Mouse (Mus musculus): Measurements from ENCODE around the gene Foxn4.

Gene Foxn4

GRCm38 (mm10) chr5:114279382-114280143 is 6.0 kb upstream of the Foxn4 start:
- no peak for DNase-seq (ENCODE audit: low spot score)

DNA sequence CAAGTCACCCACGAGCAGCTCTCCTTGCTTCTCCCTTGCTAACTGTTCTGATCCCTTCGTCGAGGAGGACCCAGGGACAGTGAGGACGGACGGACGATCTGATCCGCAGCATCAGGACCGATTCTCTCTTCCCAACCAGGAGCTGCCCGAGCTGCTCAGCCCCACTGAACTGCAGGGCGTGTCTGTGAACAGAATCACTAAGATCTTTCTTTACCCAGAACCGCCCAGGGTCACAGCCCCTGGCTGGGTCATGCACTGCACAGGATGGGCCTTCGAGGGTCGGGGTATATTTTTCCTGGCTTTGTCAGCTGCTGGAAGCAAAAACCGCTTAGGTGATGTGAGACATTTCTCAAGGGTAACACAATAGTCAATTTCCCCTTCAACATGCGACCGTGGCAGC is 2.4 kb upstream of the Foxn4 start:
- DNase-seq (ENCODE audit: low spot score), result no peak

DNA sequence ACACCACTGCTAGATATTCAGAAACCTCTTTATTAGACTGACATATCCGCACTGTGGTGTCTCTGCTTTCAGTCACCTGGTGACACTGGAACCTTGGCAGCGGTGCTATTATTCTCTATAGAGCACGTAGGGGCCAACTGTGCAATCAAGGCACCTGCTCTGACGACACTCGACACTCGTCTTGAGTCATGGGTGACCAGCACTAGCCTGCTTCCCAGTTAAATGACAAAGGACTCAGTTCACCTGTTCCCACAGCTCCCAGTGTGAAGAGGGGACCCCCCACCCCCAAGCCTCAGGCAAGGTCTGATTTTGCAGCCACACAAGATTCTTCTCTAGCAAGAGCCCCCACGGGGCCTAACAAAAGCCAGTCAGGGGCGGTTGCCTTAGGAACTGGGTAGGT is 1.7 kb upstream of the Foxn4 start:
- no peak for DNase-seq (ENCODE audit: low spot score)

DNA sequence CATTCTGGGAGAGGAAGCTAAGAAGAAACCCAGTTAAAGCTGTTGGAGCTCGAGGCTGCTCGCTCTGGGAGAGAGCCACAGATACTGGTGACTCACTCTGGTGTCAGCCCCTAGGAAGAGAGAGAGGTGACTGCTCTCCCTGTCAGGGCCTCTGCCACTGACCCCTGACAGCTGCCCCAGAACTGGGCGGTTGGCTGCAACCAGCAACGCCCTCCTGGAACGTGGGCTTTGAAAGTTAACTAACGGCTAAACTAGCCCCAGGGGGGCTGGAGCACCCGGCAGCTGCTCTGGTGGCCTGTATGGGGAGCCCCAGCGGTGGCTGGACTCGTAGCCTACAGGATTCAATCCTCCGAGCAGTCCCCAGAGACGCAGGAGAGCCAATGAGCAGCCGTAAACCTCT is 3.6 kb downstream of the Foxn4 start:
- no peak for DNase-seq (ENCODE audit: low spot score)

GRCm38 (mm10) chr5:114269499-114269898 is 4.1 kb downstream of the Foxn4 start:
- DNase-seq (ENCODE audit: low spot score), result no peak

DNA sequence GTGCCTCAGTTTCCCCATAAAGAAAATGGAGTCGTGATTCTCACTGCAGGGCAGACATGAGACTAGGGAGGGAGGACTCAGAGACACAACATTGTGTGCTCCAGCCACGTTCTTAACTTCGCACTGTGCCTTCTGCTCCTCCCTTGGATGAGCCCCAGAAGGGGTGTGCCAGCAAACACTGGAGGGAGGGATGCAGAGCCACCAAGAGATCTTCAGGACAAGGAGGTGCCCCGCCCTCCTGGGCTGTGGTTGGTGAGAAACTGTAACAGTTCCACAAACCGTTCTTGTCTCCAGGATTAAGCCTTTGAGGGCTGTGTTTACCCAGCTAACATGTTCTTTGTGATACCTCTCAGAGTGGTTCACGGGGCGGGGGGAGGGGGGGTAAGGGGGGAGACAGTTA is 5.0 kb downstream of the Foxn4 start:
- DNase-seq (ENCODE audit: low spot score), result no peak

GRCm38 (mm10) chr5:114264791-114265190 is 8.8 kb downstream of the Foxn4 start:
- no peak for DNase-seq (ENCODE audit: low spot score)

- DNase-seq (ENCODE audit: low spot score), result no peak
Measured at GRCm38 (mm10) chr5:114264030-114264459, 9.6 kb downstream of the Foxn4 start.

DNA sequence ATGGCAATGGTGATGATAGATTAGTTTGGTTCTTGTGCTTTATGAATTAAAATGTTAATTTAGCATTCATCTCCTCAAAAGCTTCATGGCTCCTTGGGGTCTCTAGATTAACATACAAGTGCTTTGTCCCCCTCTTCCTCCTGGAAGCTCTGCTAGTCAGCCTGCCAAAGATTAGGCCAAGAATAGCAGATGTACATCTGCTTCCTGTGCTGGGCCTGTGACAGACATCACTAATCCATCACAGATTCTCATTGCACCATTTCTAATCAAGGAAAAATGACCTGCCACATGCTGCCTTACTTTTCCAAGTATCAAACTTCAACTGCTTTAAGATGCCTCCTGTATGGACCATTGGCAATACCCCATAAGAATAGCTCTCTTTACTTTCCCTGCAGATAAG is 12.1 kb downstream of the Foxn4 start:
- no peak for DNase-seq (ENCODE audit: low spot score)

- DNase-seq (ENCODE audit: low spot score), result no peak
Measured at GRCm38 (mm10) chr5:114259495-114259894, 14.1 kb downstream of the Foxn4 start.

DNA sequence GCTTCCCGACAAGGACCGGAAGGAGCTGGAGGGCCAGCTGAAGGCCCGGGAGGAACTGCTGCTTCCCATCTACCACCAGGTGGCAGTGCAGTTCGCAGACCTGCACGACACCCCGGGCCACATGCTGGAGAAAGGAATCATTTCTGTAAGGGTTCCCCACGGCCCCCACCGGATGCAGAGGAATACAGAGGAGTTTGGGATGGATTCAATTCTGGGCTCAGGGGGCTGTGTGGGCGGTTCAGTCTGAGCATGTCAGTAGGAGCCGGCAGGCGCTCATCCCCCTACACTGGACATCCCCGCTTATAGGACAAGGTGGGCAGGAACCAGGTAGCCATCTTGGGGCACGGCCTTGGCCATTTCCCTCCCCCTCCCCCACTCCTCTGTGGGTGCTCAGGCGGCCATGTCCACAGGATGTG is 25.4 kb downstream of the Foxn4 start:
- peak; percentile 6 for DNase-seq (ENCODE audit: low spot score)

DNA sequence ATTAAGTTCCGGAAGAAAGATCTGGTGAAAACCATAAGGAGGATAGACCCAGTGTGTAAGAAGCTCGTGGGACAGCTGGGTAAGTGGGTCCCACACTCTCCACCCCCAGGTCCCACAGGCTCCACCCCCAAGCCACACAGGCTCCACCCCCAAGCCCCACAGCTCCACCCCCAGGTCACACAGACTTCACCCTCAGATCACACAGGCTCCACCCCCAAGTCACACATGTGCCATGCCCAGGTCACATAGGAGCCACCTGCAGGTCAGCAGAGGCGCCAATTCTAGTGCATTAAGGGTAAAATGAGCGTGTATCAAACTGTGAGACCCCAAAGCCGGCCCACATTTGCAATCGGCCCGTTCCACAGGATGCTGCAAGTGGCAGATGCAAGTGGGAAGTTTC is 27.1 kb downstream of the Foxn4 start:
- DNase-seq (ENCODE audit: low spot score), result no peak

- DNase-seq (ENCODE audit: low spot score), result no peak
Measured at GRCm38 (mm10) chr5:114239737-114240136, 33.9 kb downstream of the Foxn4 start.

DNA sequence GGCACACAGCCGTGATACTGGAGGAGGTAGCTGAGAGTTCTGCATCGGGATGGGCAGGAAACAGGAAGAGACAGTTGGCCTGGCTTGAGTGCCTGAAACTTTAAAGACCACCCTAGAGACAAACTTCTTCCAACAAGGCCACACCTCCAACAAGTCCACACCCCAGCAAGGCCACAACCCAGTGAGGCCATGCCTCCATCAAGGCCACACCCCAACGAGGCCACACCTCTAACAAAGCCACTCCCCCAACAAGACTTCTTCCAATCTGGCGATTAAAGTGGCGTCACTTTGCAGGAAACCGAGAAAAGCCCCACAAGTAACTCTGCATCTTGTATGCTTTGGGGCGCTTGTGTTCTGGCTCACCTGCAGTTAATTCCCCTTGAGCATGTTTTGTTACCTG is 34.7 kb downstream of the Foxn4 start:
- no peak for DNase-seq (ENCODE audit: low spot score)

DNA sequence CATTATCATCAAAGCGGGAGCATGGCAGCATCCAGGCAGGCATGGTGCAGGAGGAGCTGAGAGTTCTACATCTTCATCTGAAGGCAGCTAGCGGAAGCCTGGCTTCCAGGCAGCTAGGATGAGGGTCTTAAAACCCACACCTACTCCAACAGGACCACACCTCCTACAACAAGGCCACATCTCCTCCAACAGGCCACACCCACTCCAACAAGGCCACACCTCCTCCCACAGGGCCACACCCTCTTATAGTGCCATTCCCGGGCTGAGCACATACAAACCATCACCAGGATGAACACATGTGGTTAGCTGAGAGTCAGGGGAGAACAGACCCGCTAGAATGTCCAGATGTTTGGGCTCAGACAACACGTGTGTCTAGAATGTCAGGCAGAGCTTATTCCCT is 44.7 kb downstream of the Foxn4 start:
- DNase-seq (ENCODE audit: low spot score), result no peak

GRCm38 (mm10) chr5:114226051-114226450 is 47.6 kb downstream of the Foxn4 start:
- DNase-seq (ENCODE audit: low spot score), result no peak

DNA sequence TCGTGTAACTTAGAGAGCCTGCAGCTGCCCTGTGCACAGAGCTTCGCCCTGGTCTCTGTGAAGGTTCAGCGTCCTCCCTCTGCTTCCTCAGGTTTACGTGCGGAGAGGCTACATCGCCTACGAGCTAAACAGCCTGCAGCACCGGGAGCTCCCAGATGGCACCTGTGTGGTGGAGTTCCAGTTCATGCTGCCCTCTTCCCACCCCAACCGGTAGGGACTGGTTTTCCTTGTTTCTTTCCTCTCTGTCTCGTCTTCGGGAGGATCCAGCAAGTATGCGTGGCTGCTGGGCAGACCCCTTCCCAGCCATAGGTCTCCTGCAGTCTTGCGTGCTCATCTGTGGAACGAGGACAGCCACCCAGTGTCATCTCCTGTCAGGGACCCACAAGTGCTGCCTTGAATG is 54.8 kb downstream of the Foxn4 start:
- DNase-seq (ENCODE audit: low spot score), result no peak

DNA sequence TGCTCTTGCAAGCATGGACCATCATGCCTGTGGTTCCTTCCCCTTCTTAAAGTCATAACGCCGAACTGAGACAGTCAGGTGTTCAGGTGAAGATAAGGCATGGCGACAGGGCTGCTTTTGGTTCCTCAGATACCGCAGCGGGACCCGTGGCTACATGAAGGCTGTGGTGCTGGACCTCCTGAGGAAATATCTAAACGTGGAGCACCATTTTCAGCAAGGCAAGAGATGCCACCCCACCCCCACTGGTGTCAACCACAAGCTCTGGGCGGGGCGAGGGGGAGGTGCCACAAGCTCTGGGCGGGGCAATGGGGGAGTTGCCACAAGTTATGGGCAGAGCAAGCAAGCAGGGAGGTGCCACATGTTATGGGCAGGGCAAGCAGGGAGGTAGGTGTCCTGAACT is 60.4 kb downstream of the Foxn4 start:
- peak; percentile 31 for DNase-seq (ENCODE audit: low spot score)

DNA sequence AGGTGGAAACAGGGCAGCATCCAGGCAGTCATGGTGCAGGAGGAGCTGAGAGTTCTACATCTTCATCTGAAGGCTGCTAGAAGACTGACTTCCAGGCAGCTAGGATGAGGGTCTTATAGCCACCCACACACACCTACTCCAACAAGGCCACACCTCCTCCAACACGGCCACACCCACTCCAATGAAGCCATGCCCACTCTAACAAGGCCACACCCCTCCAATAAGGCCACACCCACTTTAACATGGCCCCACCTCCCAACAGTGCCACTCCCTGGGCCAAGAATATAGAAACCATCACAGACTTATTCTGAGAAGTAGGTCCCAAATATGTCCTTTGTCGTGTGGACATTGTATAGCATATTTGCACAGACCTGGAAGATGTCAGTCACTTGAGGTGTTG is 67.4 kb downstream of the Foxn4 start:
- DNase-seq (ENCODE audit: low spot score), result no peak

Measured in spleen, adult 12 weeks (tissue).